Mouse (Mus musculus) ZHBTc4 (cell line): ENCODE data around the gene Cdc7.
"Not testable (repeated sequence)": the region's sequence is repeated elsewhere in the genome, so short reads cannot be mapped to it uniquely, and the experiment has no call there.

Source experiments
- DNase-seq: peaks from one replicate; pipeline ENCODE4 v3.0.0-alpha.2; 2011; ENCODE audit warnings: low read depth, low spot score

The Cdc7 gene

DNA sequence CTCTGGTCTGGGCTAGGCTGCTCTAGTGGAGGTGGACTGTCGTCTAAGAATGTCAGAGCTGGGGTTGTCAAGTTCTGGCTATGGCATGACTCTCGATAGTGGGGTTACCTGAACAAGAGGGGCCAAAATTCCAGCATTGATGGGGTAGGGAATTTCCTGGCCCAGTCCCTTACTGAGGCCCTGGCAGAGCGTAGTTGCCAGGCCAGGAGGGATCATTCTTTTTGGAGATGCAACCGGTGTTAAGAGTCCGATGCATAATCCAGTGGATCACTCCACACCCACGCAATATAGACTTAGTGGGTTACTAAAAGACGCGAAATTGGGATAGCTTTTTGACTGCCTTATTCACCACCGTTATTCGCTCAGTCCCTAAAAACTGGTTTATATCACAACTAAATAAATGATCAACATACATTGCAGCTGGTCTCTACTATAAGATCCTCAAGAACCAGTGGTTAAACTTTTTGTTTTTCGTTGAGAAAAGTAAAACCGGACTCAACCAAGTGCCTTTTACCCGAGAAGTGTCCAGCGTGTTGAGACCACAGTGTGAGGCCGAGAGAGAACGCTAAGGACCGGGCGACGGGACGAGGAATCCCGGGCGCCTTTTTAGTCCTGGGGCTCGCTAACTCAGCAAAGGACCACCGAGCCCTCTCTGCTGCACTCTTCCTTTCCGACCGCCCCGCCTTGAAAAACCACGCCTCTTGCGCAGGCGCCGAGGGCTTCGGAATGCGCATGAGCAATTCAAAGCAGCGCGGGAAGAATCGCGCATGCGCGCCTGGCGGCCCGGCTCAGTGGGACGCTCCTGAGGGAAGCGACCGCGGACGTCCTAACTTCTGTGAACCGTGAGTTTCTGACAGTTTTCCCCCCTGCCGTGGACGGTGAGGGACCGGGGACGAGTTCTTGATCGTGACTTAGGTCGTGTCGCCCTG, at the start of gene Cdc7:
Cdc7 (plus strand) TSS at position 739 of the 929 bp plus-strand sequence.
- peak; percentile 97 for DNase-seq

DNA sequence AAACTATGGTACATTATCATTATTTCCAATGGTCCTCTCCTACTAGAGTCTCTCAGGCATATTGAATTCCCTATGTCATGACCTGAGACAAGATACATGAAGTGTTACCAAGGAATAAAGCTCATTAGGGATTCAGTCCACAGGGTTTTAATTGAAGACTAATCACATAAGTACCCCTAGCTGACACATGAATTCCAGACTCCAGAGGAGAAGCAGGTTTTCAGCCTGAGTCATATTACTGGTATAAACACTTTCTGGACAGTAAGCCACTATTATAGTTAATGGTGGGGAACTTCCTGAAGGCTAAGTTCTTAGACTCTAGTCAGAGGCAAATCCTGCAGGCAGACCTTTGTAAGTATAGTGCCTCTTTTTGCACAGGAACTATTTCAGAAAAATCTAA, 44.8 kb upstream of the Cdc7 start:
- no peak for DNase-seq

DNA sequence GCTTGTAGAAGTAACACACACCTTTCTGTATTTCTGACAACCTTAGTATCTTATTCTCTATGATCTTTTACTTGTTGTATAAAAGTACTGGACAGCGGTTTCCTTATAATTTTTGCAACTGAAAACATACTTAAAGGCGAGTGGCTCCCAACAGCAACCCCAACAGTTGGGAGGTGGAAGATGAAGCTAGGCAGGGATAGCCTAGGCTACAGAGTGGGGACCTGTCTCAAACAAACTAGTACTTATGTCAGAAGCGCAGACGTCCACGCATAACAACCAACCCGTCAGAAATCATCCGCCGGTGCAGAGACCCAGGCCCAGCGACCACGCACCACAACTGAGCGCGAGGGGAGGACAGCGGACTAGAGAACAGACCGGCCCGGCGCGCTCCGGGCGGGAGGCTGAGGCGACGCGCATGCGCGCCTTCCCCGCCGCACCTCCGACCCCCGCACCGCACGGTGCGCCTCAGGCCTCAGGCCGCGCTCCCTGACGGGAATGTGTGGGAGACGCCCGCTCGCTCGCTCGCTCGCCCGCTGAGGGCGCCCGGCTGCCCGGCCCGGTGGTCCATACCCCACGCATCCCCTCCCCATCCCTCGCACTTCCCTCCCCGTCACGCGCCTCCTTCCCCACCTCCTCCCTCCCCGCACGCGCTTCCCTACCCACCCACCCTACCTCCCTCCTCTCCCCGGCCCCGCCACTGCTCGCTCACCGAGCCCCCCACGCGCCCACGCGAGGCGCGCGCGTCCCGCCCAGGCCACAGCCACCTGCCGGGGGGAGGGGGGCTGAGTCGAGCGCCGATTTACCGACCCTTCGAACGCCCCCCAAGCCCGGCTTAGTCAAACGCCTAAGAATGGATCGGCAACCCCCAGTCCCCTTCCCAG, 38.4 kb upstream of the Cdc7 start, which contains the start of gene Hfm1:
Hfm1 (minus strand) TSS at position 834 of the 881 bp plus-strand sequence.
- DNase-seq = peak; percentile 86

DNA sequence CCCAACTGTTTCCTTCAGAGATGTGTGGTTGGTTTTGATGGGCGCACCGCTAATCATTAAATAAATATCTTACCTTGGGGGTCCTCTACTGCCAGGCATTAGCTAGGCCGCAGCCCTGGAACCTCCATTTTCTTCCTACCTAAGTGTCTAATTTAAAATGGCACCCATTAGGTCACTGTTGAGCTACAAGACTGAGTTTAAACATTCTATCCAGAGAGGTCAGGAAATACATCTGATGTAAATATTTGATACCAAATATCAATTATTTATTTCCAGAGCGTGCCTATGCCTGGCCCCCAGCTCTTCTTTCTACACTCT, 37.8 kb upstream of the Cdc7 start:
- DNase-seq = no peak

DNA sequence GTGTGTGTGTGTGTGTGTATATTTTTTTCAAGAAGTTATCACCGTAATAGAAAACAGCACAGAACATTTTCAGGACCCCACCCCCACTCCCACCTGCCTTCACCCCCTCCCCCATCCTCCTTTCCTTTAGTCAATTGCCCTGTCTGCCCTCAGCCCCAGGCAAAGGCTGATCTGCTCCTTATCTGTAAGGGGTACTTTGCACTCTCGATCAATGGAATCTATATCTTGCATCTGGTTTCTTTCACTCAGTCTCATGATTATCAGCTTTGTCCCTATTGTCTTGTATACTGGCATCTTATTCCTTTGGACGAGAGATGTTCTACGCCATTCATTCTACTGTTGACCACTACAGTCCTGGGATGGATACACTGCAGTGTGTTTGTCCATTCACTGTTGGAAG, 36.1 kb upstream of the Cdc7 start:
- no peak for DNase-seq

DNA sequence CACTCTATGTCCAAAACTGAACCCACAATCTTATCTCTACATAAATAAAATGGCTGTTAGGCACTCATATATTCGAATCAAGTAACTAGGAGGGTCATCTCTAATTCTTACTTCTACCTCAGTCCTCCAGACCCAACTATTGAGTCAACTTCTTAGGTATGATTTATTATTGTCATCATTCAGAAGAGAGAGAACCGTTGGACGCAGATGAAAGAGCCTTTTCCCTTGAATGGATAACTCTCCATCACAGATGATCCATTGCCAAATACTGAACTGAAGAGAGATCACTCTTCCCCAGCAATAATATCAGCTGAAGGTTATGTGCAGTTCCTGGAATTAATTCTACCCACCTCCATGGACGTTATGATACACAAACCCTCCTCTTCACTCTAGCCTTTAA, 17.8 kb upstream of the Cdc7 start:
- no peak for DNase-seq

DNA sequence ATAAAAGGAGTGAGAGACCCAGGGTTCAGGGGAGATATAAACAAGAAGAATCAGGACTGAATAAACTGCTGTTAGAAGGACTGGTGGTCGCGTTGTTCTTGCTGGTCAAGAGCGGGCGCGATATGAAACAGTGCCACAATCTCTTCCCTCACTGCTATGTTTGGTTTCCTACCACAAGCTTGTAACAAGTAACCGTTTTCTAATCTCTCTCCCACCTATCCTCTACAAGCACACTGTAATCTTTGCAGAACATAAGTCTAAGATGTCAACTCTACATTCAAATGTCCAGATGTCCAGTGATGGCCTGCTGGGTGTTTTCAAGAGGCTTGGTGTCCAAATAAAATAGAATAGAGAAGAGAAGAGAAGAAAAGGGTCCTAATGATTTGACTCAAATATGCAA, 15.4 kb upstream of the Cdc7 start:
- no peak for DNase-seq

DNA sequence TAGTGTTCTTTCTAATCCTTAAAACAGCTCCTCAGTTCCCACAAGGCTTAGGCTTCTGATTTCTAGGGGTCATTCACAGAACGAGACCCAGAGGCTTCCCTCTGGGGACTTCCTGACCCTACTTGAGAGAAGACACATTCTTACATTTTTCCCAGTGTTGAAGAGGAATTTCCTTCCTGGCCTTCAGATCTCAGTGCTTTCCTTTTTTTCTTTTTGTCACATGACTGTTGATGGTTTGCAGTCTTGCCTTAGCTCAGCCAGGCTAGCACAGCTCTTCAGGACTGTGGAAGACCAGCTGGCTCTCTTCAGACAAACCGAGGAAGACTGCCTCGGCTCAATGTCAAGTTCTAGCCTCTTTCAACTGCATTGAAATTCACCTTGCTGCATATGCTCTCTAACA, 7.7 kb upstream of the Cdc7 start:
- DNase-seq = no peak

DNA sequence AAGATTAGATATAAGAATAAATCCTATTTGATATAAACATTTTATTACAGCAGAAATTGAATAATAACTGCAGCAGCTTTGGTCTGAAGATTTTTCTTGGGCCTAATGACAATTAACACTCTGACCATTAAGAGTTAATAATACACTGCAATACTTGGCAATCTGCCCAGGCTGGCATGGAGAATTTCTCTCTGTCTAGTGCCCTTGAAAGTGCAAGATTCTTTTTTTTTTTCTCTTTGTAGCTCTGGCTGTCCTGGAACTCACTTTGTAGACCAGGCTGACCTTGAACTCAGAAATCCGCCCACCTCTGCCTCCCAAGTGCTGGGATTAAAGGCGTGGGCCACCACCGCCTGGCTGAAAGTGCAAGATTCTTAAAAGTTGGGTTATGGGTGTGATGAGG, 5.1 kb upstream of the Cdc7 start:
- DNase-seq = no peak

DNA sequence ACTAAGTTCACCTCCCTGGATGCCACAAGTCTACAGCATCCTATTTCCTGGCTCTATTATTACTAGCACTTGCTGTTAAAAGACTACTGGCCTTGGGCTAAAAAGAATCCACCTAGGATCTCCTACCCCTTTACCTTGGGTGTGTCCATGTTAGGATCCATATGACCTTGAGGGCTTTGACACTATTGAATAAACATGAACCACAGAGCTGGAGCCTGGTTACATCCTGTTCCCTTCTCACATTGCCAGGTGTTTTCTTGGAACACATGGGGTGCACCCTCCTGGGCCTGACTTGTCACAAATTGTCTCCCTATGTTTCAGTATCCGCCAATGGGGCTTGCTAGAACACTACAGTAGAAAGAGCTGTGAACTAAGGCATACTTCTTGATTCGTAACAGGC, 3.7 kb upstream of the Cdc7 start:
- DNase-seq = peak; percentile 70

DNA sequence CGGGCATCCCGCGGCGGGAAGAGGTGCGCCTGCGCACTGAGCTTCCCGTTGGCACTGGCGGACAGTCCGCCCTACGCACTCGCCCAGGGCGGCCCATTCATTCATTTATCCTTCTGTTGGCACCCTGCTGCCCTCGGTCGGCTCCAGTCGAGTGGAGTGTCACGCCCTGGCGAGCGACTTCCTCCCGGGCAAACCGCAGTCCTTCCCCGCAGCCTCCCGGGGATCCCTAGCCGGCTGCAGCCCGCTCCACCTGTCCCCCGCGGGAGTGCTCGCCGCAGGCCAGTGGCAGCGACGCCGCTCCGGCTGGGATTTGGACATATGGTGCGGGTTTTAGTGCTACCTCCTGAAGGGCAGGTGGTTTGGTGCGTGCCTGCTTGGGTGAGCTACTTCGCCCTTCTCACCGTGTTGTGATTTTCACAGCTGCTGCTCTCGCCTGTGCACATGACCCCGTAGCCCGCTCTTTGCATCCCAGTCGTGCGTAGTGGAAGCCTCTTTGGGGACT, 442 bp downstream of the Cdc7 start:
- no peak for DNase-seq

DNA sequence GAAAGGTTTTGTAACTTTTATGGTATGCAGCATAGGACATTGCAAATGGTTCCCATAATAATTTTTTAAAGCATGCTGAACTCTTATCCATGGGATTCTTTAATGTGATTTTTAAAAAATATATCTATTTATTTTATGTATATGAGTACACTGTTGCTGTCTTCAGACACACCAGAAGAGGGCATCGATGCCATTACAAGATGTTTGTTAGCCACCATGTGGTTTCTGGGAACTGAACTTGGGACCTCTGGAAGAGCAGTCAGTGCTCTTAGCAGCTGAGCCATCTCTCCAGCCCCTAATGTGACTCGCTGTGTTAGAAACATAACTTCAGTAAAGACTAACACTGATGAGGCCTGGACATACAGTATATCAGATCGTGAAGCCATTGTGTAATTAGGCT, 2.3 kb downstream of the Cdc7 start:
- DNase-seq = no peak

DNA sequence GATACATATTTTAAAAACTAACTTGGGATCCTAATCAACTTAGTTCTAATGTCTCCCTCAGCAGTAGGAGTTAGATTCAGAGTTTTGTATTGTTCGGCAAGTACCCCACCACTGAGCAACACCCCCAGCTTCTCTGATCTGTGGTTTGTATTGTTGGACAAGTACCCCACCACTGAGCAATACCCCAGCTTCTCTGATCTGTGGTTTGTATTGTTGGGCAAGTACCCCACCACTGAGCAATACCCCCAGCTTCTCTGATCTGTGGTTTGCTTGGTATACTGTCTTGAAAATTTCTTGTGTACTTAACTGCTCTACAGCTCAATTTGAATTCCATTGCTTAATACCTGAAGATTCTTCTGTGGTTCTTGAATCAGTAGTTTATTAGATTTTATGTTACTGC, 3.5 kb downstream of the Cdc7 start:
- DNase-seq = no peak

DNA sequence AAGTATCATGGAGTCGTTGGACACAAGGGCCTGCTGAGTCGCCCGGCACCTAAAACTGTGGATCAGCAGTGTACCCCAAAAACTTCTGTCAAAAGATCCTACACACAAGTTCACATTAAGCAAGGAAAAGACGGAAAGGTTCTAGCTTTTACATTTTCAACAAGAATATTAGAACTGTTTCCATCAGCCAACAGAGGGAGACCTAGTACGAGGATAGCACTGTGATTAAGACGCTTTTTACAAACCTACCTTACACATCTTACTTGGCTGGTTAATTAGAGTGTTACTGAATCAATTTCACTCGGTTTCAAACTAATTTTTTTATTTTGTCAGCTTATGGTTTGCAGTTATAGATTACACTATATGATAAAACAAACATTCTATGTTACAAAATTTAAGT, 9.8 kb downstream of the Cdc7 start:
- DNase-seq = no peak

DNA sequence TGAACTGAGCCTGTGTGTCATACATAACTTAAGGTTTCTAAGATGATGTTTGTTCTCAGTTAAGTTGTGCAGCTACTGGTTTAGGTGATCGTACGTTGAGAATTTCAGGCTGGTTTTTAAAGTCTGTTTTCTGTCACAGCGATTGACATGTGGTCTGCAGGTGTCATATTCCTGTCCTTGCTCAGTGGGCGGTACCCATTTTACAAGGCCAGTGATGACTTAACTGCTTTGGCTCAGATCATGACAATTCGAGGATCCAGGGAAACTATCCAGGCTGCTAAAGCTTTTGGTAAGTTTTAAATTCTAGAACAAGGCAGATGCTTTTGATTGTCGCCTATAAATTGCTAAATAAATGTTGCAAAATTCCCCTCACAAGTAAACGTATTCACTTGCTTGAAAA, 15.0 kb downstream of the Cdc7 start:
- DNase-seq = no peak

DNA sequence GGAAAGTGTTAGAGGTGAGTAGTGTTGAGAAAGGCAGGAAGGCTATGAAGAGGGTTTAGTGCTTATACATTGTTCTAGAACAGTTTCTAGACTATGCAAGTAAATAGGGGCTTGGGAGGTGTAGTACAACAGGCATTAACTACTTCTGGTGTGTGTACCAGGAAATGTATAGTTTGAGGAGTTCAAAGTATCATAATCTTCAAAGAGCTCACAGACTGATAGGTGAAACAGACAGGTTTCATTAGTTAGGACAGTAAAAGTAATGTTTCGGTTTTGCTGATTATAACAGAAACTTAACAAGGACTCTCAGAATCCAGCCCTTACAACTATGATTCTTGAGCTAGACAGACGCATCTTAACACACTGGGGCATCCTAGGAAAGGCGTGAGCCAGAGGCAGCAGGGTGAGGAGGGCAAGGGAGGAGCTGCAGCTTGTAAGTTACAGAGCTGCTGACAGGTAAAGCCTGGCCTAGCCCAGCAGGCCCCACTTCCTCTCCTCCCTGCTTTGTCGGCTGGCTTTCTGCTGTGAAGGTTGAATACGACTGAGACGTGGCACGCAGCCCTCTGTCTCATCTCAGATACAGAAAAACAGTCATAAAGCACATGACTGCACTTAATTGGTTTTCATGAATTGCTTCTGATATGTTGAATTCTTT, 18.3 kb downstream of the Cdc7 start:
- DNase-seq = no peak

DNA sequence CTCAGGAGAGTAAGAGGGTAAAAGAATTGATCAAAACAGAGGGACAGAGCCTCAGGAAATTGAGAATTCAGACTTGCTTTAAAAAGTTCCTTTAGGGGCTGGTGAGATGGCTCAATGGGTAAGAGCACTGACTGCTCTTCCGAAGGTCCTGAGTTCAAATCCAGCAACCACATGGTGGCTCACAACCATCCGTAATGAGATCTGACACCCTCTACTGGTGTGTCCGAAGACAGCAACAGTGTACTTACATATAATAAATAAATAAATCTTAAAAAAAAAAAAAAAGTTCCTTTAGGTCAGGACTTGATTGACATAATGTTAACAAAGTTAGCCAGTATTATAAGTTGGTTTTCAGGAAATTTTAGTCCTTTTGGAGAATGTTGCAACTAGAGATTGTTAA, 20.8 kb downstream of the Cdc7 start:
- DNase-seq = not testable (repeated sequence)

DNA sequence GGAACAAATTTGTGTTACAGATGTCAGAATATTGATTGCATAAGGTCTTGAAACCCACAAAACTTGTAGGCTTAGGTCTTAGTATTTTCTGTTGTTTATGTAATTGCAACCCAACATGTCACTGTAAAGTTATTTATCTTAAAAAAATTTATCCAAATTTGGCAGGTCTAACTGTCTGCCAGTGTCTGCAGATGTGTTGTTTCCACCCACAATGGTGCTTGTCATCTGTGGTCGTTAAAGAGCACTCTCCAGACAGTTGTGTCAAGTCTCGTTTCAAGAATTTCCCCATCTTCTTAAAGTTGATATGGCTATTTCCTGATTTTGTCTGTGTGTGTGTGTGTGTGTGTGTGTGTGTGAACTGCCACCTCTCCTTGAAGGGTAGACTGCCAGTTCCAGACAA, 21.5 kb downstream of the Cdc7 start:
- no peak for DNase-seq

DNA sequence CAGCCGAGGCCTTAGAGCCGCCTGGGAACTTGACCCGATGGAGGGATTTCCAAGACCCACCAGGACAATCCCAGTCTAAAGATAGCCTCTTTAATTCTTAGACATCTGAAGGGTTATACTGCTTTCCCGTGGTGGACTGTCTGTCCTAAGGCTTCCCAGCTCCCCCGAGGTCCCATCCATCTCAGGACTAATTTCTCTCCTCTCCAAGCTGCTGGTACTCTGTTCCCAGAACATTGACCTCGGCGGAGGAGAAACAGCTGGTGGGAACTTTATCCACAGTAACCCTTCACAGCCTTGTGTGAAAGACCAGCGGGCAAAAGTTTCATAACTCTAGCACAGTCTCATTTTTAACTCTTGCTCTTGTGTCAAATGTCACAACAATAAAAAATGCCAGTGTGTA, 25.1 kb downstream of the Cdc7 start:
- DNase-seq = no peak

DNA sequence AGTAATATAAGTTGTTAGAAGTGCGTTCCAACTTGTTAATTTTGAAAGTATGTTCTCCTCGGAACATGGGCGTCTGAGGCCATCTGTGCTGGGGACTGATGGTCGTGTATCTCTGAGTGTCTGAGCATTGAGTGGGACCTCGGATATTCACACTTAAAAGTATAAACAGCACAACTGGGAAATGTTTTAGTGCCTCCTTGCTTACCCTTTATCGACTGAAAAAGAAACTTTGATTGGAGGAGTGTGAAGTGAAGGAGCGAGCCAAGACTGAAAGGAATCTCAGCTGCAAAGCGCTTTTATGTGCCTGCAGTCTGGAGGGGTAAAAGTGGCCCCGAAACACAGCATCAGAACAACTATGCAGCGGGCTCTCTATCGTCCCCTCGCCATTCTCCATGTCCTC, 25.7 kb downstream of the Cdc7 start:
- no peak for DNase-seq

DNA sequence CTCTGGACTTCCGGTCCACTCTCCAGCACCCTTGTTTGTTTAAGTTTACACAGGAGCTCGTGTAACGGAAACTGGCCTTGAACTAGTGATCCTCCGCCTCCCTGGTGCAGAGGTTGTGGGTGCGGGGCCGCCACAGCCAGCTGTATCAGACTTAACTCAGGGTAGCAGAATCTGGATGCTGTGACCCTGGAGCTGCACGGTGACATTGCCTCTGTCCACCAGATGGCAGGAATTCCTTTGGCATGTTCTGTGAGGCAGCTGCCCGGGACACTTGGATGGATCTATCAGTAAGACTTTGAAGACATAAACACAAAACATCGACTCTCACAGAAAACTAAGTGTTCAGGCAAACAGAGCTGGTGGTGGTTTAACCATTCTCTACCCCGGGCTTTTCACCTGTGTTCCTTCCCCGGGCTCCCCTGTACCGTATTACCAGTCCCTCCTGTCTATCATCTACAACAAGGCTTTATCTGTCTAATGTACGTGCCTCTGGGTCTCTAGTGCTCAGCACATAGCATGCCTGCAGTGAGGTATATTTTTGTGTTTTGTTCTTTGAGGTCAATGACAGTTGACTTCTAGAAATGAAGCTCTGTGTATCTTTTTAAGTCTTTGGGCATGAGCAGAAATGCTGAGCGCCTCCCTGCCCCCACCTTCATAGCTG, 26.6 kb downstream of the Cdc7 start:
- peak; percentile 57 for DNase-seq
